Mouse (Mus musculus) myocyte (in vitro differentiated cells): ENCODE measurements around the gene Prkd1.

Experiments used
- CEBPB ChIP-seq: IDR thresholded peaks from 2 replicates; pipeline ENCODE4 v1.6.1; 2011; ENCODE audit warnings: mild to moderate bottlenecking, moderate library complexity; ENCODE audit not compliant: poor library complexity, insufficient read depth, severe bottlenecking
- E2F4 ChIP-seq: IDR thresholded peaks from one replicate; pipeline ENCODE4 v1.6.1; 2011; ENCODE audit warnings: mild to moderate bottlenecking, control low read depth, moderate library complexity; ENCODE audit not compliant: insufficient read depth
- MAX ChIP-seq: IDR thresholded peaks from one replicate; pipeline ENCODE4 v1.6.1; 2011; ENCODE audit warnings: low read depth, mild to moderate bottlenecking, control low read depth
- POLR2A ChIP-seq: IDR thresholded peaks from one replicate; pipeline ENCODE4 v1.6.1; 2011; ENCODE audit warnings: low read depth, mild to moderate bottlenecking, control low read depth, moderate library complexity; ENCODE audit not compliant: insufficient read length
- POLR2AphosphoS2 ChIP-seq: IDR thresholded peaks from one replicate; pipeline ENCODE4 v1.6.1; 2011; ENCODE audit warnings: low read depth, control low read depth; ENCODE audit not compliant: insufficient read length
- REST ChIP-seq: IDR thresholded peaks from one replicate; pipeline ENCODE4 v1.6.1; 2011; ENCODE audit warnings: mild to moderate bottlenecking, control low read depth, moderate library complexity; ENCODE audit not compliant: insufficient read depth, insufficient read length
- USF1 ChIP-seq: IDR thresholded peaks from one replicate; pipeline ENCODE4 v1.6.1; 2011; ENCODE audit warnings: low read depth, mild to moderate bottlenecking, control low read depth, moderate library complexity

DNA sequence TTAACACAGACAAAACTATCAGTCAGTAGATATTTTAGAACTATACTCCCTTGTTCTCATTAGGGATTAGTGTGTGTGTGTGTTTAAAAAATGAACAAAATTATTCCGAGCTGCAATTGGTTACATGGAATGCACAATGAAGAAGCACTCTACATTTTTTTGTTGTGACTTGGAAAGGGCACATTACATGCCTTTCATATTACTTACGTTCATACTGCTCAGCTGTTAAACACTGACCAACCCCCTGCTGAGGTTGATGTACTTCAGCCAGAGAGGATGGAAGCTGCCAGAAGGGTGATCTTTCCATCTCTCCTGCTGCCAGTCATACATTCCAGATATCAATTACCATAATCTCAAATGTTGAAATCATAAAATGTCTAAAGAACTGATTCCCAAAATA, 134.4 kb downstream of the Prkd1 start:
- no peak for TF ChIP-seq REST
- TF ChIP-seq POLR2A: no peak
- TF ChIP-seq E2F4: no peak
- TF ChIP-seq POLR2AphosphoS2: no peak
- TF ChIP-seq CEBPB: no peak
- TF ChIP-seq USF1: no peak
- no peak for TF ChIP-seq MAX
